Mouse (Mus musculus): ENCODE results near the gene Micu2. TPM values are rescaled to one million over a fixed set of nuclear protein-coding genes. Genes with fewer than 3 reads are reported as not detected.
"Not testable (repeated sequence)": the region's sequence is repeated elsewhere in the genome, so short reads cannot be mapped to it uniquely, and the experiment has no call there.

Micu2 gene
- polyA plus RNA-seq, 1 experiment from 2014 or later = 84.5 TPM

GRCm38 (mm10) chr14:57911316-57911715, 87.7 kb downstream of the Micu2 start:
- no peaks in the 10 kb centered on the region for H3K27me3 ChIP-seq (replicated peaks)
- no peaks in the 10 kb centered on the region for H3K4me1 ChIP-seq (replicated peaks)
- H3K27ac ChIP-seq = no peak overlapping the region
- no peak overlapping the region for H3K4me2 ChIP-seq (replicated peaks)
- WGBS = 77% methylated on average over 4 of the region's 4 CpGs
- H3K9me3 ChIP-seq = no peaks in the 10 kb centered on the region
- no peaks in the 10 kb centered on the region for H3K36me3 ChIP-seq
- no peak overlapping the region for H3K4me3 ChIP-seq (replicated peaks)
- no peak for ATAC-seq
- no peak overlapping the region for H3K9ac ChIP-seq

- H3K9ac ChIP-seq = peak overlapping the region; percentile 48
- WGBS = 20% methylated on average over 26 of the region's 26 CpGs
- no peaks in the 10 kb centered on the region for H3K27me3 ChIP-seq (replicated peaks)
- no peaks in the 10 kb centered on the region for H3K4me1 ChIP-seq (replicated peaks)
- H3K27ac ChIP-seq = no peak overlapping the region
- H3K4me2 ChIP-seq (replicated peaks) = peak overlapping the region; percentile 64
- peak; percentile 97 for ATAC-seq
- H3K36me3 ChIP-seq = no peaks in the 10 kb centered on the region
- H3K4me3 ChIP-seq (replicated peaks) = peak overlapping the region; percentile 26
- H3K9me3 ChIP-seq = no peaks in the 10 kb centered on the region
These were observed 88.5 kb downstream of the Micu2 start for GRCm38 (mm10) chr14:57910501-57911068.

- no peak for ATAC-seq
- no peaks in the 10 kb centered on the region for H3K9me3 ChIP-seq
- H3K36me3 ChIP-seq = no peaks in the 10 kb centered on the region
- no peaks in the 10 kb centered on the region for H3K27me3 ChIP-seq (replicated peaks)
- no peak overlapping the region for H3K9ac ChIP-seq
- WGBS = 88% methylated on average over 5 of the region's 5 CpGs
- H3K4me2 ChIP-seq (replicated peaks) = no peak overlapping the region
- no peaks in the 10 kb centered on the region for H3K4me1 ChIP-seq (replicated peaks)
- H3K4me3 ChIP-seq (replicated peaks) = no peak overlapping the region
- H3K27ac ChIP-seq = no peak overlapping the region
These were observed 89.8 kb downstream of the Micu2 start for GRCm38 (mm10) chr14:57909297-57909696.

GRCm38 (mm10) chr14:57908431-57908830, 90.6 kb downstream of the Micu2 start:
- Histone ChIP-seq H3K27ac (no peak overlapping the region), H3K4me3 (replicated peaks) (no peak overlapping the region), H3K36me3 (no peaks in the 10 kb centered on the region), H3K9me3 (no peaks in the 10 kb centered on the region), H3K9ac (no peak overlapping the region), H3K4me2 (replicated peaks) (no peak overlapping the region), H3K4me1 (replicated peaks) (no peaks in the 10 kb centered on the region), H3K27me3 (replicated peaks) (no peaks in the 10 kb centered on the region)
- 56% methylated on average over 2 of the region's 2 CpGs for WGBS
- ATAC-seq = 0 out of 2 replicates have a peak, but pooled peaks have one; percentile 41

GRCm38 (mm10) chr14:57901998-57902397, 97.1 kb downstream of the Micu2 start:
- H3K9ac ChIP-seq = no peak overlapping the region
- H3K27me3 ChIP-seq (replicated peaks) = no peaks in the 10 kb centered on the region
- H3K4me3 ChIP-seq (replicated peaks) = no peak overlapping the region
- no peaks in the 10 kb centered on the region for H3K9me3 ChIP-seq
- no peak for ATAC-seq
- no peak overlapping the region for H3K4me2 ChIP-seq (replicated peaks)
- no peaks in the 10 kb centered on the region for H3K4me1 ChIP-seq (replicated peaks)
- no peaks in the 10 kb centered on the region for H3K36me3 ChIP-seq
- H3K27ac ChIP-seq = no peak overlapping the region
- 76% methylated on average over 1 of the region's 1 CpGs for WGBS

- ATAC-seq = no peak
- no peaks in the 10 kb centered on the region for H3K27me3 ChIP-seq (replicated peaks)
- H3K4me3 ChIP-seq (replicated peaks) = no peak overlapping the region
- no peaks in the 10 kb centered on the region for H3K9me3 ChIP-seq
- no peak overlapping the region for H3K27ac ChIP-seq
- H3K4me1 ChIP-seq (replicated peaks) = no peaks in the 10 kb centered on the region
- H3K4me2 ChIP-seq (replicated peaks) = no peak overlapping the region
- WGBS = 97% methylated on average over 12 of the region's 12 CpGs
- H3K9ac ChIP-seq = no peak overlapping the region
- H3K36me3 ChIP-seq = no peaks in the 10 kb centered on the region
These were observed 102.2 kb downstream of the Micu2 start for GRCm38 (mm10) chr14:57896882-57897281.

GRCm38 (mm10) chr14:57896088-57896871, 102.8 kb downstream of the Micu2 start:
- not testable (repeated sequence) for H3K4me1 ChIP-seq (replicated peaks); H3K9ac ChIP-seq; H3K27ac ChIP-seq; ATAC-seq; H3K27me3 ChIP-seq (replicated peaks); H3K4me3 ChIP-seq (replicated peaks); H3K9me3 ChIP-seq; H3K36me3 ChIP-seq; H3K4me2 ChIP-seq (replicated peaks)
- 68% methylated on average over 8 of the region's 8 CpGs for WGBS

- WGBS = 82% methylated on average over 2 of the region's 2 CpGs
These were observed 104.7 kb downstream of the Micu2 start for GRCm38 (mm10) chr14:57894346-57894745.

GRCm38 (mm10) chr14:57892961-57893360, 106.1 kb downstream of the Micu2 start:
- no peak overlapping the region for H3K27ac ChIP-seq
- no peak overlapping the region for H3K4me2 ChIP-seq (replicated peaks)
- H3K4me1 ChIP-seq (replicated peaks) = peaks cover 3% of the 10 kb centered on the region; the same call in 1 of the 2 replicates
- H3K9ac ChIP-seq = no peak overlapping the region
- no peaks in the 10 kb centered on the region for H3K36me3 ChIP-seq
- H3K9me3 ChIP-seq = no peaks in the 10 kb centered on the region
- ATAC-seq = no peak
- H3K4me3 ChIP-seq (replicated peaks) = no peak overlapping the region
- H3K27me3 ChIP-seq (replicated peaks) = no peaks in the 10 kb centered on the region
- WGBS = 92% methylated on average over 1 of the region's 1 CpGs

More at GRCm38 (mm10) chr14:57894346-57894745, 104.7 kb downstream of the Micu2 start:
- Histone ChIP-seq H3K4me3 (replicated peaks) (no peak overlapping the region), H3K9me3 (no peaks in the 10 kb centered on the region), H3K4me1 (replicated peaks) (no peaks in the 10 kb centered on the region), H3K9ac (no peak overlapping the region), H3K4me2 (replicated peaks) (no peak overlapping the region), H3K27ac (no peak overlapping the region), H3K36me3 (no peaks in the 10 kb centered on the region), H3K27me3 (replicated peaks) (no peaks in the 10 kb centered on the region)
- no peak for ATAC-seq

- H3K4me3 ChIP-seq (replicated peaks) = peak within 1 kb of the TSS; percentile 89
- ATAC-seq = peak; percentile 98
- no peaks in the 10 kb centered on the region for H3K9me3 ChIP-seq
- H3K4me1 ChIP-seq (replicated peaks) = peaks cover 6% of the 10 kb centered on the region; the same call in 1 of the 2 replicates
- H3K27ac ChIP-seq = peak within 1 kb of the TSS; percentile 86
- peak within 1 kb of the TSS; percentile 66 for H3K4me2 ChIP-seq (replicated peaks)
- peak within 1 kb of the TSS; percentile 92 for H3K9ac ChIP-seq
- H3K36me3 ChIP-seq = no peaks in the 10 kb centered on the region
- WGBS = 3% methylated on average over 64 of the region's 65 CpGs
- no peaks in the 10 kb centered on the region for H3K27me3 ChIP-seq (replicated peaks)
These were observed 108.8 kb downstream of the Micu2 start, which contains the start of gene Zdhhc20 for GRCm38 (mm10) chr14:57890011-57890842. Zdhhc20 (minus strand) TSS chr14:57890276.

- no peaks in the 10 kb centered on the region for H3K9me3 ChIP-seq
- peak overlapping the region; percentile 89 for H3K4me3 ChIP-seq (replicated peaks)
- peak; percentile 48 for ATAC-seq
- H3K4me2 ChIP-seq (replicated peaks) = peak overlapping the region; percentile 66
- peaks cover 6% of the 10 kb centered on the region; the same call in 1 of the 2 replicates for H3K4me1 ChIP-seq (replicated peaks)
- 0% methylated on average over 31 of the region's 37 CpGs for WGBS
- no peaks in the 10 kb centered on the region for H3K36me3 ChIP-seq
- peak overlapping the region; percentile 86 for H3K27ac ChIP-seq
- peak overlapping the region; percentile 92 for H3K9ac ChIP-seq
- no peaks in the 10 kb centered on the region for H3K27me3 ChIP-seq (replicated peaks)
These were observed 109.5 kb downstream of the Micu2 start for GRCm38 (mm10) chr14:57889541-57890010.

- Histone ChIP-seq H3K9ac (no peak overlapping the region), H3K4me3 (replicated peaks) (no peak overlapping the region), H3K4me1 (replicated peaks) (peaks cover 15% of the 10 kb centered on the region), H3K36me3 (no peaks in the 10 kb centered on the region), H3K4me2 (replicated peaks) (no peak overlapping the region), H3K27me3 (replicated peaks) (no peaks in the 10 kb centered on the region), H3K27ac (peak overlapping the region; percentile 3; the same call in 1 of the 2 replicates), H3K9me3 (no peaks in the 10 kb centered on the region)
- ATAC-seq = no peak
- 73% methylated on average over 8 of the region's 8 CpGs for WGBS
These were observed 111.9 kb downstream of the Micu2 start for GRCm38 (mm10) chr14:57887171-57887570.
